Comparison of ENCODE assay signal across 23 mouse cellular contexts in genomic region chr6:129224090-129224489, GRCm38 (mm10). TPM values are rescaled to one million over a fixed set of nuclear protein-coding genes. Genes with fewer than 3 reads are reported as not detected.
A peak's percentile ranks its signal among the peaks of the same experiment; 100 is the strongest.
DNase-seq lines count a peak whose midpoint lies in the region; ATAC-seq and TF ChIP-seq lines count a peak whose summit lies in the region.
"Had no signal": no experiment of that assay in that cellular context is flagged by ENCODE, and none has a peak within 500 bp of the region (broad histone marks: within the 10 kb centered on the region; RNA-seq: fewer than 3 reads in every experiment).

No protein-coding gene starts in this region.

- no peak for TF ChIP-seq CTCF in gastrocnemius, adult 2 months (IDR thresholded peaks at IDR 0.05)

- no peak overlapping the region for H3K4me2 ChIP-seq in liver, embryonic 12.5 days
- H3K4me2 ChIP-seq in liver, embryonic 11.5 days: no peak overlapping the region
- H3K4me2 ChIP-seq: forebrain, embryonic 13.5 days; heart, embryonic 13.5 days; hindbrain, embryonic 12.5 days; hindbrain, embryonic 15.5 days had no signal

- ATAC-seq in liver, embryonic 12.5 days: peak; percentile 45
- no peak for ATAC-seq in liver, embryonic 11.5 days (replicated peaks; ENCODE audit: low FRiP score)
- ATAC-seq: activated CD4-positive, CD25-positive, alpha-beta regulatory T cell, adult 4 months; forebrain, embryonic 13.5 days; forebrain, embryonic 16.5 days had no signal

- H3K9ac ChIP-seq in liver, embryonic 12.5 days: no peak overlapping the region
- H3K9ac ChIP-seq in liver, embryonic 11.5 days (ENCODE audit: low read depth, low read length): no peak overlapping the region
- H3K9ac ChIP-seq: forebrain, embryonic 13.5 days; heart, embryonic 13.5 days; hindbrain, embryonic 12.5 days; hindbrain, embryonic 15.5 days had no signal

- H3K9me3 ChIP-seq in liver, embryonic 12.5 days (replicated peaks): no peaks in the 10 kb centered on the region
- H3K9me3 ChIP-seq in liver, embryonic 11.5 days (ENCODE audit: control insufficient read depth, low read length): no peaks in the 10 kb centered on the region
- H3K9me3 ChIP-seq: forebrain, embryonic 10.5 days; forebrain, embryonic 13.5 days; heart, embryonic 10.5 days; heart, embryonic 13.5 days; hindbrain, embryonic 12.5 days; hindbrain, embryonic 15.5 days had no signal

- peaks cover 53% of the 10 kb centered on the region for H3K4me1 ChIP-seq in liver, embryonic 12.5 days
- H3K4me1 ChIP-seq in liver, embryonic 11.5 days (replicated peaks; ENCODE audit: control insufficient read depth, insufficient read depth, low read length): peaks cover 6% of the 10 kb centered on the region; the same call in 1 of the 2 replicates
- H3K4me1 ChIP-seq: forebrain, embryonic 10.5 days; forebrain, embryonic 13.5 days; hindbrain, embryonic 12.5 days; hindbrain, embryonic 15.5 days had no signal

- no peak overlapping the region for H3K4me3 ChIP-seq in gastrocnemius, adult 2 months
- H3K4me3 ChIP-seq in liver, embryonic 12.5 days: no peak overlapping the region
- H3K4me3 ChIP-seq in liver, embryonic 11.5 days (ENCODE audit: low read depth, low read length): no peak overlapping the region
- H3K4me3 ChIP-seq: forebrain, embryonic 10.5 days; forebrain, embryonic 13.5 days; heart, embryonic 10.5 days; heart, embryonic 13.5 days; hindbrain, embryonic 12.5 days; hindbrain, embryonic 15.5 days had no signal

- H3K27me3 ChIP-seq in liver, embryonic 12.5 days (replicated peaks): no peaks in the 10 kb centered on the region
- no peaks in the 10 kb centered on the region for H3K27me3 ChIP-seq in liver, embryonic 11.5 days (replicated peaks; ENCODE audit: control insufficient read depth, insufficient read depth, low read length)
- H3K27me3 ChIP-seq: forebrain, embryonic 13.5 days; heart, embryonic 13.5 days; hindbrain, embryonic 12.5 days; hindbrain, embryonic 15.5 days had no signal

- peak overlapping the region; percentile 90 for H3K27ac ChIP-seq in gastrocnemius, adult 2 months
- no peak overlapping the region for H3K27ac ChIP-seq in liver, embryonic 12.5 days
- H3K27ac ChIP-seq in liver, embryonic 11.5 days (ENCODE audit: low read depth, low read length): no peak overlapping the region
- H3K27ac ChIP-seq: forebrain, embryonic 10.5 days; forebrain, embryonic 13.5 days; heart, embryonic 10.5 days; heart, embryonic 13.5 days; hindbrain, embryonic 12.5 days; hindbrain, embryonic 15.5 days had no signal

- DNase-seq in gastrocnemius, adult 2 months: no peak
- no peak for DNase-seq in gastrocnemius, postnatal 4 days (ENCODE audit: low spot score in 2 of 2)
- DNase-seq in liver, embryonic 11.5 days (ENCODE audit: low spot score): no peak
- DNase-seq in induced T-regulatory cell, adult 2 months (ENCODE audit: low read depth): peak; percentile 35
- DNase-seq in testis, postnatal 14 days (ENCODE audit: low spot score): no peak
- DNase-seq: adrenal gland, adult 8-10 months; adrenal gland, postnatal 36 days; cerebellum, adult 18-20 months; cerebellum, adult 9-10 months; cerebellum, postnatal 14 days; gastrocnemius, postnatal 14 days; heart, adult 18-20 months; heart, postnatal 14 days had no signal

- H3K36me3 ChIP-seq in liver, embryonic 12.5 days: no peaks in the 10 kb centered on the region
- H3K36me3 ChIP-seq in liver, embryonic 11.5 days (ENCODE audit: control insufficient read depth, insufficient read depth, low read length): no peaks in the 10 kb centered on the region
- H3K36me3 ChIP-seq: forebrain, embryonic 10.5 days; heart, embryonic 10.5 days; heart, embryonic 13.5 days; hindbrain, embryonic 12.5 days; hindbrain, embryonic 15.5 days had no signal

- intact Hi-C loops in gastrocnemius, adult 2 months (cut with DNase I): no loop called here

- 51% methylated on average over 1 of the region's 1 CpGs for WGBS in liver, embryonic 12.5 days (ENCODE audit: insufficient replicate concordance)
- WGBS in liver, embryonic 11.5 days: 86% methylated on average over 1 of the region's 1 CpGs

RNA-seq across cellular contexts. Expression of gene Clec2d, which starts 43.7 kb away (rescaled TPM):
- 100 to 1,000 TPM in 1 of 2 experiments, 10 to 100 TPM in 1; 73.7 to 109 TPM for total RNA-seq in gastrocnemius, adult 2 months (2021)
- 10 to 100 TPM; 32.1 to 44.6 TPM for total RNA-seq in gastrocnemius, postnatal 4 days (2021)
- polyA plus RNA-seq in liver, embryonic 12.5 days (2016; fragmentation: Nextera tagmentation; extraction: Ambion mirVana): not detected in 2 replicates
- not detected in 2 replicates for polyA plus RNA-seq in liver, embryonic 11.5 days (2014; fragmentation: Nextera tagmentation; extraction: Ambion mirVana)
- polyA plus RNA-seq: embryonic facial prominence, embryonic 11.5 days; forebrain, embryonic 10.5 days; forebrain, embryonic 13.5 days; heart, embryonic 10.5 days; hindbrain, embryonic 12.5 days had no signal

RNA-seq across cellular contexts. Expression of gene Cd69, which starts 51.1 kb away (rescaled TPM):
- total RNA-seq in gastrocnemius, adult 2 months (2021): not detected
- total RNA-seq in gastrocnemius, postnatal 4 days (2021): under 1 TPM; 0.18 to 0.34 TPM
- polyA plus RNA-seq in liver, embryonic 12.5 days (2016; fragmentation: Nextera tagmentation; extraction: Ambion mirVana): 1.3 TPM in 2 replicates
- 0.96 and 1.1 TPM in 2 replicates for polyA plus RNA-seq in liver, embryonic 11.5 days (2014; fragmentation: Nextera tagmentation; extraction: Ambion mirVana)
- total RNA-seq: gastrocnemius, postnatal 14 days had no signal
- polyA plus RNA-seq: forebrain, embryonic 13.5 days; forebrain, embryonic 16.5 days; heart, embryonic 13.5 days; hindbrain, embryonic 12.5 days; hindbrain, embryonic 15.5 days had no signal
